Mouse (Mus musculus) ES-E14 (cell line): ENCODE results near the gene Adgrl3.

Experiments
- CHD2 ChIP-seq: IDR thresholded peaks from 2 replicates; pipeline ENCODE4 v1.6.1; 2014; ENCODE audit warnings: mild to moderate bottlenecking, low read depth, low read length, inconsistent platforms
- MAFK ChIP-seq: IDR thresholded peaks from 2 replicates; pipeline ENCODE4 v1.6.1; 2014; ENCODE audit warnings: mild to moderate bottlenecking, low read depth, low read length, inconsistent platforms; ENCODE audit not compliant: insufficient read depth
- ZC3H11A ChIP-seq: IDR thresholded peaks from 2 replicates; pipeline ENCODE4 v1.6.1; 2012; ENCODE audit warnings: low read depth, mild to moderate bottlenecking, inconsistent platforms, low read length, borderline replicate concordance
- ZNF384 ChIP-seq: IDR thresholded peaks from 2 replicates; pipeline ENCODE4 v1.6.1; 2012; ENCODE audit warnings: low read depth, low read length, inconsistent platforms

GRCm38 (mm10) chr5:81598041-81598440 lies 578.1 kb downstream of the Adgrl3 start:
- TF ChIP-seq ZNF384 (no peak), ZC3H11A (no peak), CHD2 (no peak), MAFK (no peak)
